Mouse (Mus musculus) midbrain, embryonic 13.5 days (tissue): ENCODE results near the gene Kazn. TPM values are rescaled to one million over a fixed set of nuclear protein-coding genes. Genes with fewer than 3 reads are reported as not detected.

Source experiments
- ATAC-seq: fragments of 200-750 bp; cut with Nextera tagmentation; 2 replicates; pipeline ENCODE4 v1.8.0; 2017; ENCODE audit warnings: mild to moderate bottlenecking, moderate TSS enrichment, moderate library complexity
- H3K27ac ChIP-seq: fragments of 300-500 bp; sonication (generic); 2 replicates; pipeline ENCODE4 v1.5.1; 2015; ENCODE audit warnings: inconsistent platforms, mild to moderate bottlenecking, moderate library complexity
- H3K27me3 ChIP-seq: fragments of 300-500 bp; sonication (generic); 2 replicates; pipeline ENCODE4 v1.6.1; 2015; ENCODE audit warnings: mild to moderate bottlenecking, inconsistent platforms
- H3K36me3 ChIP-seq: fragments of 300-500 bp; sonication (generic); 2 replicates; pipeline ENCODE4 v1.6.1; 2015; ENCODE audit warnings: mild to moderate bottlenecking, inconsistent platforms
- H3K4me1 ChIP-seq: fragments of 300-500 bp; sonication (generic); replicated peaks from 2 replicates; pipeline ENCODE4 v1.6.1; 2015; ENCODE audit warnings: inconsistent platforms
- H3K4me2 ChIP-seq: fragments of 300-500 bp; sonication (generic); replicated peaks from 2 replicates; pipeline ENCODE4 v1.6.1; 2015; ENCODE audit warnings: moderate library complexity, mild to moderate bottlenecking, inconsistent platforms
- H3K4me3 ChIP-seq: fragments of 300-500 bp; sonication (generic); replicated peaks from 2 replicates; pipeline ENCODE4 v1.5.1; 2015; ENCODE audit warnings: mild to moderate bottlenecking, inconsistent platforms
- H3K9ac ChIP-seq: fragments of 300-500 bp; sonication (generic); replicated peaks from 2 replicates; pipeline ENCODE4 v1.6.1; 2015; ENCODE audit warnings: mild to moderate bottlenecking, inconsistent platforms
- H3K9me3 ChIP-seq: fragments of 300-500 bp; sonication (generic); 2 replicates; pipeline ENCODE4 v1.6.1; 2016; ENCODE audit warnings: mild to moderate bottlenecking, inconsistent platforms
- WGBS: fragments of 180-500 bp; shearing (Covaris S2); methylation state at CpG from one replicate; pipeline ENCODE4 v1.1.7; 2015; 5-methylcytosine and 5-hydroxymethylcytosine counted together
- polyA plus RNA-seq: library from polyadenylated mRNA; unstranded; fragments of >200 nt; fragmentation: Nextera tagmentation; extraction: Ambion mirVana; gene quantifications from 2 replicates; pipeline ENCODE4 v1.2.1, GENCODE M21; 2015

The Kazn gene
- polyA plus RNA-seq, 1 experiment from 2014 or later: 23.5 TPM

- WGBS: 89% methylated on average over 6 of the region's 6 CpGs
- H3K9ac ChIP-seq: no peak overlapping the region
- H3K4me3 ChIP-seq: no peak overlapping the region
- no peaks in the 10 kb centered on the region for H3K36me3 ChIP-seq
- no peak overlapping the region for H3K27ac ChIP-seq
- H3K9me3 ChIP-seq: no peaks in the 10 kb centered on the region
- H3K27me3 ChIP-seq: no peaks in the 10 kb centered on the region
- H3K4me2 ChIP-seq: no peak overlapping the region
- H3K4me1 ChIP-seq: peaks cover 7% of the 10 kb centered on the region
- ATAC-seq: no peak
These were observed 111.9 kb downstream of the Kazn start for GRCm38 (mm10) chr4:142127275-142127788.

- 69% methylated on average over 10 of the region's 10 CpGs for WGBS
- Histone ChIP-seq H3K4me2 (no peak overlapping the region), H3K9ac (no peak overlapping the region), H3K27me3 (no peaks in the 10 kb centered on the region), H3K36me3 (no peaks in the 10 kb centered on the region), H3K4me3 (no peak overlapping the region), H3K27ac (no peak overlapping the region), H3K4me1 (peaks cover 7% of the 10 kb centered on the region), H3K9me3 (no peaks in the 10 kb centered on the region)
- no peak for ATAC-seq
These were observed 112.4 kb downstream of the Kazn start for GRCm38 (mm10) chr4:142126641-142127274.

- 0 out of 2 replicates have a peak, but pooled peaks cover 5% of the 10 kb centered on the region for H3K36me3 ChIP-seq
- H3K27ac ChIP-seq: no peak overlapping the region
- no peak overlapping the region for H3K4me2 ChIP-seq
- ATAC-seq: no peak
- H3K4me3 ChIP-seq: no peak overlapping the region
- no peak overlapping the region for H3K9ac ChIP-seq
- WGBS: 54% methylated on average over 1 of the region's 1 CpGs
- H3K27me3 ChIP-seq: no peaks in the 10 kb centered on the region
- H3K9me3 ChIP-seq: no peaks in the 10 kb centered on the region
- peaks cover 16% of the 10 kb centered on the region for H3K4me1 ChIP-seq
These were observed 118.0 kb downstream of the Kazn start for GRCm38 (mm10) chr4:142121164-142121563.

- ATAC-seq: peak; percentile 59
- H3K9ac ChIP-seq: no peak overlapping the region
- H3K9me3 ChIP-seq: no peaks in the 10 kb centered on the region
- peaks cover 19% of the 10 kb centered on the region for H3K4me1 ChIP-seq
- no peak overlapping the region for H3K4me2 ChIP-seq
- H3K27ac ChIP-seq: no peak overlapping the region; the same call in 1 of the 2 replicates
- no peaks in the 10 kb centered on the region for H3K27me3 ChIP-seq
- H3K4me3 ChIP-seq: no peak overlapping the region
- H3K36me3 ChIP-seq: 0 out of 2 replicates have a peak, but pooled peaks cover 5% of the 10 kb centered on the region
- 40% methylated on average over 7 of the region's 7 CpGs for WGBS
These were observed 120.7 kb downstream of the Kazn start for GRCm38 (mm10) chr4:142118522-142118921.

GRCm38 (mm10) chr4:142117993-142118392 lies 121.2 kb downstream of the Kazn start:
- peaks cover 19% of the 10 kb centered on the region for H3K4me1 ChIP-seq
- no peak overlapping the region for H3K4me2 ChIP-seq
- 87% methylated on average over 12 of the region's 12 CpGs for WGBS
- H3K27me3 ChIP-seq: no peaks in the 10 kb centered on the region
- H3K4me3 ChIP-seq: no peak overlapping the region
- peak; percentile 48; the same call in 1 of the 2 replicates for ATAC-seq
- 0 out of 2 replicates have a peak, but pooled peaks cover 5% of the 10 kb centered on the region for H3K36me3 ChIP-seq
- H3K27ac ChIP-seq: no peak overlapping the region
- H3K9me3 ChIP-seq: no peaks in the 10 kb centered on the region
- no peak overlapping the region for H3K9ac ChIP-seq

GRCm38 (mm10) chr4:142113306-142113705 lies 125.9 kb downstream of the Kazn start:
- 39% methylated on average over 8 of the region's 8 CpGs for WGBS
- Histone ChIP-seq H3K27me3 (no peaks in the 10 kb centered on the region), H3K9me3 (no peaks in the 10 kb centered on the region), H3K4me1 (peaks cover 11% of the 10 kb centered on the region), H3K9ac (no peak overlapping the region), H3K27ac (no peak overlapping the region), H3K4me2 (no peak overlapping the region), H3K36me3 (peaks cover 28% of the 10 kb centered on the region), H3K4me3 (no peak overlapping the region)
- ATAC-seq: peak; percentile 62

GRCm38 (mm10) chr4:142103081-142103671 lies 136.0 kb downstream of the Kazn start:
- H3K27me3 ChIP-seq: no peaks in the 10 kb centered on the region
- H3K27ac ChIP-seq: no peak overlapping the region
- 64% methylated on average over 12 of the region's 12 CpGs for WGBS
- no peak overlapping the region for H3K4me2 ChIP-seq
- no peaks in the 10 kb centered on the region for H3K9me3 ChIP-seq
- peaks cover 22% of the 10 kb centered on the region for H3K36me3 ChIP-seq
- no peaks in the 10 kb centered on the region for H3K4me1 ChIP-seq
- ATAC-seq: no peak
- H3K9ac ChIP-seq: no peak overlapping the region
- H3K4me3 ChIP-seq: no peak overlapping the region

GRCm38 (mm10) chr4:142098303-142098702 lies 140.9 kb downstream of the Kazn start:
- H3K27me3 ChIP-seq: no peaks in the 10 kb centered on the region
- 23% methylated on average over 8 of the region's 8 CpGs for WGBS
- no peaks in the 10 kb centered on the region for H3K36me3 ChIP-seq
- H3K4me3 ChIP-seq: no peak overlapping the region
- H3K9me3 ChIP-seq: no peaks in the 10 kb centered on the region
- ATAC-seq: peak; percentile 55
- H3K9ac ChIP-seq: no peak overlapping the region
- H3K4me2 ChIP-seq: no peak overlapping the region
- no peak overlapping the region for H3K27ac ChIP-seq
- no peaks in the 10 kb centered on the region for H3K4me1 ChIP-seq

GRCm38 (mm10) chr4:142097871-142098270 lies 141.3 kb downstream of the Kazn start:
- no peak for ATAC-seq
- H3K27me3 ChIP-seq: no peaks in the 10 kb centered on the region
- no peak overlapping the region for H3K27ac ChIP-seq
- no peaks in the 10 kb centered on the region for H3K9me3 ChIP-seq
- H3K4me3 ChIP-seq: no peak overlapping the region
- WGBS: 52% methylated on average over 5 of the region's 5 CpGs
- H3K9ac ChIP-seq: no peak overlapping the region
- no peaks in the 10 kb centered on the region for H3K36me3 ChIP-seq
- no peak overlapping the region for H3K4me2 ChIP-seq
- no peaks in the 10 kb centered on the region for H3K4me1 ChIP-seq

- H3K9me3 ChIP-seq: no peaks in the 10 kb centered on the region
- no peaks in the 10 kb centered on the region for H3K4me1 ChIP-seq
- 0 out of 2 replicates have a peak overlapping the region, but pooled peaks have one; percentile 19 for H3K9ac ChIP-seq
- no peaks in the 10 kb centered on the region for H3K27me3 ChIP-seq
- no peak overlapping the region for H3K4me2 ChIP-seq
- H3K36me3 ChIP-seq: no peaks in the 10 kb centered on the region
- no peak overlapping the region for H3K4me3 ChIP-seq
- H3K27ac ChIP-seq: 0 out of 2 replicates have a peak overlapping the region, but pooled peaks have one; percentile 30
- 69% methylated on average over 15 of the region's 15 CpGs for WGBS
- ATAC-seq: no peak
These were observed 143.5 kb downstream of the Kazn start for GRCm38 (mm10) chr4:142095513-142096241.

GRCm38 (mm10) chr4:142094386-142094785 lies 144.8 kb downstream of the Kazn start:
- no peak overlapping the region for H3K27ac ChIP-seq
- H3K9ac ChIP-seq: no peak overlapping the region
- peaks cover 3% of the 10 kb centered on the region; the same call in 1 of the 2 replicates for H3K27me3 ChIP-seq
- no peaks in the 10 kb centered on the region for H3K4me1 ChIP-seq
- no peak overlapping the region for H3K4me2 ChIP-seq
- no peak overlapping the region for H3K4me3 ChIP-seq
- H3K9me3 ChIP-seq: no peaks in the 10 kb centered on the region
- 92% methylated on average over 11 of the region's 11 CpGs for WGBS
- no peaks in the 10 kb centered on the region for H3K36me3 ChIP-seq
- ATAC-seq: no peak

- no peak overlapping the region for H3K9ac ChIP-seq
- H3K4me3 ChIP-seq: no peak overlapping the region
- no peaks in the 10 kb centered on the region for H3K9me3 ChIP-seq
- WGBS: 70% methylated on average over 2 of the region's 2 CpGs
- no peak overlapping the region for H3K4me2 ChIP-seq
- peaks cover 9% of the 10 kb centered on the region for H3K27me3 ChIP-seq
- H3K27ac ChIP-seq: no peak overlapping the region
- H3K4me1 ChIP-seq: 0 out of 2 replicates have a peak, but pooled peaks cover 6% of the 10 kb centered on the region
- H3K36me3 ChIP-seq: no peaks in the 10 kb centered on the region
- no peak for ATAC-seq
These were observed 148.1 kb downstream of the Kazn start for GRCm38 (mm10) chr4:142091100-142091499.
